Mouse (Mus musculus) cerebellum, postnatal 36 days (tissue): Measurements from ENCODE around the gene Ttk.

Experiments
- DNase-seq, 2 experiments: peaks; one replicate each; pipeline ENCODE4 v3.0.0; 2021 to 2022; ENCODE audit warnings: mixed read lengths in 2 of 2

Ttk gene

DNA sequence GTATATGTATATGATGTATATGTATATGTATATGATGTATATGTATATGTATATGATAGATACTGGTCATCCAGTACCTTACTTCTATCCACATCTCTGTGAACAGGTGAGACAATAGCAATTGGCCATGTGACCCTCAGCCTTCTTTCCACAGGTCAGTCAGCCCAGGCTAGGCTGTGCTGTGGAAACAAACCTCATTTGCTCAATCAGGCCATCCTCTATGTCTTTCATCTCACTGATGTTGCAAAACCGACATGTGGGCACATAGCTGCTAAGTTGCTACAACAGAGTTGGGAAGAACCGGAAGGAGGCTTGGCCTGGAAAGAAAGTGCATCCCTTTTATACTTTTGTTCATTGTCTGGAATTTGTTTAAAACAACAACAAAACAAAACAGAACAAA, 67.6 kb downstream of the Ttk start:
- DNase-seq = no peak

DNA sequence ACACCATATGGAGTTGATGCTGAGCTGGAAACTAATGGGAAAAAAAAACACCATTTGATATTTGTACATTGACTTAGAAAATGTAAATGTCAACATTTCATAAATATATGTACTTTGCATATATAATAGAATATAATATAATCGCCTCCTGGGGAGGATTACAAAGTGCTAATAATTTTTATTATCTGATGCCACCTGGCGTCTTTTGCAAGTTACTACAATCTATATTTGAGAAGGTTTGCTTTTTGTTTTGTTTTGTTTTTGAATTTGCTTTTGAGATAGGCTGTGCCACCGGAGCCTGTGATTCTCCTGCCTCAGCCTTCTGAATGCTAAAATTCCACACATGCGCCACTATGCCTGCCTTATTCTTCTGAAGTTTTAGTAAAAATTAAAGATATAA, 71.3 kb downstream of the Ttk start:
- DNase-seq = no peak

DNA sequence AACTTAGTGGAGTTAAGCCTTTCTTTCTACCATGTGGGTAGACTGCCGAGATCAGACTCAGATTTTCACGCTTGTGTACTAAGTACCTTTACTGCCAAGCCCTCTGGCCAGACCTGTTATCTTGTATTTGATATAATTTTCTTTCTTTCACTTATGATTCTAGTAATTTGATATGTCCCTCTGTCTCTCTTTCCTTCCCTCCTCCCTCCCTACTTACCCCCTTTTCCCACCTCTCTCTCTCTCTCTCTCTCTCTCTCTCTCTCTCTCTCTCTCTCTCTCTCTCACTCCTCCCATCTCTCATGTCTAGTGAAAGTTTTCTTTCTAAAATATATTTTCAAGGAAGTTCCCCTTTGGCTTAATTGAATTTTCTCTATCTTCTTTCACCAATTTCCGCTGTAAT, 72.5 kb downstream of the Ttk start:
- no peak for DNase-seq

DNA sequence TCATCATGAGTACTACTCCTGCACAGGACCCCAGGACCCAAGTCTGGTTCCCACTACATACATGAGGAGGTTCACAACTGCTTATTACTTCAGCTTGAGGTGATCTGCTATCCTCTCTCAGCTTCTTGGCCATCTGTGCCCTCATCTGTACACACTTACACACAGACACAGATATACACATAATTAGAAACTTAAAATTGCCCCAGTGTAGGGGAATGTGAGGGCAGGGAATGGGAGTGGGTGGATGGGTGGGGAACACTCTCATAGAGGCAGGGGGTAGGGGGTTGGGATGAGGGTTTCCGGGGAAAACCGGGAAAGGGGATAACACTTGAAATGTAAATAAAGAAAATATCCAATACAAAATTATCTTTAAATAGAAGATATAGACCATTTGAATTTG, 75.3 kb downstream of the Ttk start:
- DNase-seq = no peak

DNA sequence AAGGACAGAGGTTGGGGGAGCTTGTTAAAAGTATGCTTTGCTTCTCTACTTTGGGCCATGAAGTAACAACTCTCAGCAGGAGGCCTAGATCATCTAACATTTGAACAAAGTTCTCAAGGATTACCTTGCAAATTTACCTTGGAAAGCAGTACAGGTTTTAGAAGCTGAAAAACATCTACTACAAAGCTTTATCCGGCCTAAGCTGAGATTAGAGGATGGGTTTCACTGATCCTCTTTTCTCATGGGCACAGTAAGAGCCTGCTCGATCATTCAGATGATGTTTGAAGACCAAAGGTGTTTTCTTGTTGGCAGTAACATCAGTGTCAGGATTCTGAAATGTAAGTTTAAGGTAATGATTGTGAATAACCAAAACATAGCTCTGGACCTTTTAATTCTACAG, 76.4 kb downstream of the Ttk start:
- DNase-seq = no peak
